Mouse (Mus musculus) right cerebral cortex, postnatal 10 days (tissue): ENCODE measurements around the gene Elmo2.

ENCODE experiments used
- DNase-seq, 2 experiments: peaks; one replicate each; pipeline ENCODE4 v3.0.0; 2021; ENCODE audit warnings: low spot score in 2 of 2

Elmo2 gene

DNA sequence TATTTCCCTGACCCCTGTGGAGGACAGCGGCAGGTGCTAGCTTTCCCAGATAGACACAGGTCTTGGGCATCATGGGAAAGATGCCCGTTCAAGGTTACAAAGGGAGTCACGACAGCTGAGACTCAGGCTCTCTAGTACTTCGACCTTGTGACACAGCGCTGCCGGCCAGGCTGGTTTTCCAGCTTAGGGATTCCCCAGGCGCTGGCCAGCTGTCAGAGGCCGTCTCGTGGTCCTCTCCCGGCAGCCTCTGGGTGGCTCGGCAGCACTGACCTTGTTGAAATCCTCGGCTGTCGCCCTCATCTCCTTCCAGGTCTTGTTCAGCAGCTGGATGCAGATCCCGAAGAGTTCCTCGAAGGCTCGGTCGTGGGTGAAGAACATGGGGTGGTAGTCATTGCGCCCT is 29.7 kb downstream of the Elmo2 start:
- no peak for DNase-seq

DNA sequence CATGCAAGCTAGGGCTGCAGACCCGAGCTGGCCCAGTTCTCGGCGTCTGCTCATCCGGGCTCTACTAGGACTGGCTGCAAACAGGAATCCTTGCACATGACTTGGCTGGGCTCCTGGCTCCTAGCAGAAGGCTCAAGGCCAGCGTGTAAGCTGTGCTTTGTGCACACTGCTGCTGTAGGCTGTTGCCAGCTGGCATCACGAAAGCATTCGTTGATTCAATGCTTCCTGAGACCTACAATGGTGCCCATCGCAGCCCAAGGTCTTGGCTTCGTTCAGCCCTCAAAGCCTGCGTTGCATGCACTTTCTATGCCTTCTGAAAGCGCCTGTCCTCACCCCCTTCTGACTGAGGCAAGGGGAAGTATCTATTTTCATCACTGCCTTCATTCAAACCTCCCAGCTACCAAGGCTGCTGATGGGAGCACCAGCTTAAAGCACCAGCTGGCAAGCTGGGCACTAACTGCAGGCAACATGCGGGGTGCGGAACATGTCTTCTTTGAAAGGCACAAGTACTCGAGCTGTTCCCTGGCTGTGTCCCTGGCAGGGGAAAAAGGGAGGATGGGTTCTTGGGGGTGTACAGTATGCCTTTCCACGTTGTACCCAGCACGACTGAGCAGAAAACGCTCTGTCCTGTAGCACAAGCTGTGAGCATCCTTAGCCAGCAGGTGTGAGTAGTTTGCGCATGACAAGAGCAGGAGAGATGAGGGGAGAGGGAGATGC is 37.8 kb downstream of the Elmo2 start:
- DNase-seq, result peak; percentile 95 to 97

DNA sequence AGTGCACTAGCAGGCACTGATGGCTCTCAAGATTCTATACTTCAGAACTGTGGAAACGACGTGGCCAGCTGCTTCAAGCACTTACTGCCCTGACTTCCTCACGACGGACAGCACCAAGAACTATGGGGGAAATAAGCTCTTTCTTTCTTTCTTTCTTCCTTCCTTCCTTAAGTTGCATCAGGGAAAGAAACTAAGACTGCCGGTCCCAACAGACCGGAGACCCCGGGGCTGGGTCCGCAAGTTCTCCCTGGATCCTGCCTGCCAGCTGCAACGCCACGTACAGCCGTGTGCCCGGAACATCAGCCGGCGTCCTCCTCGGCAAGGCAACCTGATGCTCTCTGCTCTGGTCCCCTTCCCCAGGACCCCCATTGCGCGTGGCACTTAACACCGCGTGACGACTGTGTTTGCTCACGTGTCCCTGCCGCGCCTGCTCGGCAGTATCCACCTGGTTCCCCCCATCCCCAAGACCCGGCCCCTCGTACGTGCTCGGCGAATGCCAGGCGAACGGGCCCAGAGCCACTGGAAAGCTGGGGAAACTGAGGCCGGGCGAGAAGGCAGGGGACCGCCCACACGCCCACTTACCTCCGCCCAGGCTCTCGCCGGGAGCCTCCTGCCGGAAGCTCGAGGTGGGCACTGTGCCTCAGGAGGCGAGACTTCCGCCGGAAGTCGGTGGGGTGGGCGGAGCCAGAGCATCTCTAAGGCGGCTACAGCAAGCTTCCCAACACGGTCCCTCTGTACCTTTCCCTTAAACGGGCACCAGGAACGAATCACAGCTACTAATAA is 38.9 kb downstream of the Elmo2 start, which contains the start of gene Slc35c2:
TSS of gene Slc35c2 (minus strand) at position 668 of the 783 bp plus-strand sequence.
- DNase-seq, result peak; percentile 95 to 96

DNA sequence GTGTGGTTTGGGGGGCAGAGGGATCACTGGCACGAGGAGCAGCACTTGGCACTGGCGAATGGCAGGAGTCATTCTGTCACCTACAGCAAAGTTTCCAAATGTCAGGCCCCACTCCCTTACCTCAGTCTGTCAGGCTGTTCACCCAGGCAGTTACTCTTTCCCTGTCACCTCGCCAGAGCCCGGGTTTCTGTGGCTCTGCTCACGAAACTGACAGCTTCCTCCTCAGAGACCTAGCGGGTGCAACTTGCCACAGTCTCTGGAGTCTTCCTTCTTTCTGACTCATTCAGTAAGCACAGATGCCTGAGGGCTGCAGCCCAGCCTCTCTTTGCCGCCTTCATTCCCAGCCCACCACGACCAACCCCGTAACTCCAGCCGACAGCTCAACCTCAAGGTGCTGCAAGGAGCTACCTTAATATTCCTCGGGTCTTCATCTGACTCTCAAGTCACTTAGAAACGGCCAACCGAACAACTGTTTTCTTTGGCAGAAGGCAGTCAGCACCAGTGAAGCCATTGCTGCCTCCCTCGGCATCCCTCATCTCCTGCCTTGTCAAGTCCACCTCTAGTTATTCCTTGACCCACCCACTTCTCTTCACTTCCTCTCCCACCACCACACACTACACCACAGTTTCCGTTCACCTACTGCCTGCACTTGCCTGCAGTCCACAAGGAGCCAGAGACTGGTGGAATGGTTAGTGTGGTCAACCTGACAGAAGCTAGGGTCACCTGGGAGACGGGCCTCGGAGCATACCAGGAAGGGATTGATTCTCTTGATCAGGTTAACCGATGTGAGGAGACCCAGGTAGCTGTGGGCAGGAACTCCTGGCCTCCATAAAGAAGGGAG is 39.7 kb downstream of the Elmo2 start:
- peak; percentile 61 to 70 for DNase-seq

DNA sequence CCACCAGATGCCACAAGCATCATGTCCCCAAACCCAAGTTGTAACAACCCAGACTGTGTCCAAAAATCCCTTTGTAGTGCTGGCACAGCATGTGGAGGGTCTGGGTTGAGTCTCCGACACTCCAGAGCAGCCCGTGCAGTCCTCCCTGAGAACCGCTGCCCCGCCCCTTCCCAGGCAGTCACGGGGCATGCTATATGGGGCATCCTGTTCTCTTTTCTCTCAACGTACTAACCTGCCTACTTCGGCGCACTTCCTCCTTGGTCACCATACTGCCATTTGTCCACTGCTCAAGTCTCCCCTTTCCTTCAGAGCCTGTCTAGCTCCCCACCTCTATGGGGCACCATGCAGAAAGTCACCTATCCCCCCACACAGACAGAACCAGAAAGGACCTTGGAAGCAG is 40.7 kb downstream of the Elmo2 start:
- no peak for DNase-seq

DNA sequence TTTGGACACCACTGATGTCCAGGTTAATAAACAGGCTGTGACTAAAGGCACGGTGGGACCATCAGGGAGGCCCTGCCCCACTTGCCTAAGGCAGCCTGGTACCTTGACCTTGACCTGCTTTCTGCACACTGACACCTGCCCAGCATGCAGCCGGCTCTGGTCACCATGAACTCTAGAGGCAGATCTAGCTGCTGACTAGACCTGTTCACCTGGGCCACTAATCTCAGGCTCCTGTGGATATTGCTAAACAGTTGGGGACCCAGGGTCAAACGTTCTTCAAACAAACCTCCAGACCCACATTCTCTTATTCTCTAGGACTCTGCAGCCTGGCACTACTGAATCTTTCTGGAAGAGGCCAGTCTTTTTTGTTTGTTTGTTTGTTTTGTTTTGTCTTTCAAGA is 41.2 kb downstream of the Elmo2 start:
- DNase-seq, result no peak

DNA sequence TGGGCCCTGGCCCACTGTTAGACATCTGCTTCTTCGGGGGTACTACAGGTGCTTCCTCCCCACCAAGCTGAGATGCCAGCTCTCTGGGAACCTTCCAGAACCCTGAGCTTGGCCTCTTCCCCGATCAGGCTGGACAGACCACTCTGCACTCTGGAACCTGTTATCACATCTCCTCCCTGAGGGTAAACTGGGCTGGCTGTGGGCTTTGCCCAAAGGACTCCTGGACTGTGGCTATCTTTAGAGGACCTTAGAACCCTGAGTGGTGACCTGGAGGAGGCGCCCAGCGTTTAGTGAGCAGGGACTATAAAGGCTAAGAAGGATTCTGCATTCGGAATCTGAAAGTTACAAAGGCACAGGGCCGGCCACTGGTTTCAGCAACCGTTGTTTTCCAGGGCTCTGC is 41.9 kb downstream of the Elmo2 start:
- DNase-seq, result no peak

DNA sequence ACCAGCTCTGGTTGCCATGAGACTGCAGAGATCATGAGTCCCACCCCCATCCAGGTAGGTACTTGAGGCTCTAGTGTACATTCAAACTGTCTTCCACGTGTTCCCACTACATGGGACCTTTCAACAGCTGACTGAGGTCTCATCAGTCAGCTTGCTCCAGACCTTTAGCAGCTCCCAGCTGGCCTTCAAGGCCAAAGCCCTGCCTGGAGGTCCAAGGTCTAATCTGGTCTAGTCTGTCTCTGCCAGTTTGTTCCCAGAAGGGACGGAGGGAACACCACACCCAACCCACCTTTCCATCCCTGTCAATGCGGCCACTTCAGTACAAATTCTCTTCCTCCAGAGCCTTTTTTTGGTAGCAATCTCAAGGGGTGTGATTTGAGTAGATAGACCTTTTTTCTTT is 42.6 kb downstream of the Elmo2 start:
- DNase-seq, result no peak

DNA sequence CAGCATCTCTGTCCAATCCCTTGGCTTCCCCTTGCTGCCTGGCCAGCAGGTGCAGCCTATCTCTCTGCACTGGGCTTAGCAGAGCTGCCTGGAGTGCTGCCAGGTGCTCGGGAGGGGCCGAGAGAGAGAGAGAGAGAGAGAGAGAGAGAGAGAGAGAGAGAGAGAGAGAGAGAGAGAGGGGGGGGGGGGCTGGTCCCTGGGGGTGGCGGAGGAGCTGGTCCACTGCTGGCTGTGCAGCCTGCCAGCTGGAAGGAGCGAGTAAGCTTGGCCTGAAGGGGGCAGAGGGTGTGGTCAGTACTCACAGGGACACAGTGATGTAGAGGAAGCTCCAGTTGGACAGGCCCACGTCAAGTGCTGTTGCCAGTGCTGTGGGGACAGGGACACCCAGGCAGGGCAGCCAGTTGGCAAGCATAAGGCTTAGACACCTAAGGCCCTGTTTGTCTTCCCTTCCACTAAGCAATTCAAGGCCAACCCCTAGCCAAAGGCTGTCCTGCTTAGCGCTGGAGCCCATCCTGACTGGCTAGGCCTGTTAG is 44.4 kb downstream of the Elmo2 start:
- DNase-seq, result no peak

DNA sequence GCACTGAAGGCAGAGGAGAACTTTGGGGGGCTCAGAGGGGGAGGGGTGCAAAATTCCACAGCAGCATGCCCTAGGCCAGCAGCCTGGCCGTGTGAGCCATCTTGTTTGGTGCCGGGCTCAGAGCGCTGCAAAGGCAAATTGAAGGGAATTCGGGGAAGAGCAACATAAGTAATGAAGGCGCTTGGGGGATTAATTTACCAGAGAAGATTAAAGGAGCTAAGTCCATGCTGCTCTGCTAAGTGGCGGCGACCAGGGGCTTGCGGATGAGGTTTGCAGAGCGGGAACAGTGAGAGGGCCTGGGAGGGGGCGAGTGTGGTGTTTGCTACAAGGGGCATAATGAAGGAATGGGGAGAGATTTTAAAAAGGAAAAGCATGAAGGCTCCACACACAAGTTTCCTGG is 46.9 kb downstream of the Elmo2 start:
- no peak for DNase-seq

DNA sequence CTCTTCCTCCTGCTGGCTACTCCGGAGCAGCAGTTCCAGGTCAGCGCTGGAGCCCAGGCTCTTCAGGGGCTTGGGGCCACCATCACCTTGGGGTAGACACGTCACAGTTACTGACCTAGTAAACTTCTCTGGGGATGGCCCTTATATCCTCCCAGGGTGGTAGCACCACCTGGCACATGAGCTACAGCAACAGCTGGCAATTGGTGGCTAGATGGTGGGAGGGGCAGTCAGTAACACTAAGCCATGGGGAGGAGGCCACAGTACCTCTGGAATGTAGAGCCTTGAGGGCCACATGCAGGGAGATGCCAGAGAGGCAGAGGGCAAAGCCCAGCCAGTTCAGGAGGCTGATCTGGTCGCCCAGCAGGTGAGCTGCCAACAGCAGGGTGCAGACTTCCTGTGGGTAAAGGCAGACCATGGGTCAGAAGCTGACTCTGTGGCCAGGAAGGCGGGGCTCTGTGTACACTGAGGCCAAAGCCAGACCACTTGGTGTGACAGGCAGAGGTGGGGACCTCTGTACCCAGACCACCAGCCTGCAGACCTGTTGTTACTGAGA is 49.0 kb downstream of the Elmo2 start:
- DNase-seq, result no peak

DNA sequence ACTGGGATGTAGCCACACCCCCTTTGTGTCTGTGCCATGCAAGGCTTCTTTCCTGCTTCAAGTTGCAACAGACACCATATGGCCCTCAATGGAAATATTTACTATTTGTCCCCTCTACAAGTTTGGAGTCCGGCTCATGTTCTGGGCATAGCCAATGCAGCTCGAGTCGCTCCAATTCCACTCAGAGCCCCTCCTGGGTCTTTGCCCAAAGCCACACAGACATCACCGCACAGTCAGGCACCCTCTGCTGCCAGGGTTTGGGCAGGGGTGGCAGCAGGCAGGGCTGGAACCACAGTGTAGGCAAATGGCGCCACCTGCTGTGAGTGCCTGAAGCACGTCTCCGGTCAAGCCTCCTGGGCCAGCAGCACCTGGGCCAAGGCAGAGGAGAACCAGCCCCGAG is 50.5 kb downstream of the Elmo2 start:
- peak; percentile 86 to 90 for DNase-seq

DNA sequence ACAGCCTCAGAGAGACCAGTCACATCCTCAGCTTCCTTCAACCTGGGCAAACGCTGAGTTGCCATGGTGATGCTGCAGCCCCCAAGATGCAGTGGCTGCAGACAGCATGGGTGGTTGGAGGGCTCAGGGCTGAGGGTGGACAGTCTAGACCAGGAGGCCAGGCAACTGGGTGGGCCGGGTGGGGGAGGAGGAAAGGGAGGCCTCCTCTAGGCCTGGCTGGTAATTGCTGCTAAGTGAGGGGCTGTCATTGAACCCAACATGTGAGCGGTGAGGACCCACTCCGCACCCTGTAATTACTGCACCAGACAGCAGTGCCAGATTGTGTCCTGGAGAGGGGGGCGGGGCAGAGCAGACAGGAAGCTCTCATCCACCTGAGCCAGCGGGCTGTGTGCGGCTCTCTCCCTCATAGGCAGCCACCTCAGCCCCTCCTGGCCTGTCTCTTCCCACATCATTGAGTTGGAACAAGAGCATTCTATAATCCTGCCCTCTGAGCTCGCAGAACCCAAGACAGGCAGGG is 51.1 kb downstream of the Elmo2 start:
- DNase-seq, result peak in 1 of 2 experiments; percentile 60

DNA sequence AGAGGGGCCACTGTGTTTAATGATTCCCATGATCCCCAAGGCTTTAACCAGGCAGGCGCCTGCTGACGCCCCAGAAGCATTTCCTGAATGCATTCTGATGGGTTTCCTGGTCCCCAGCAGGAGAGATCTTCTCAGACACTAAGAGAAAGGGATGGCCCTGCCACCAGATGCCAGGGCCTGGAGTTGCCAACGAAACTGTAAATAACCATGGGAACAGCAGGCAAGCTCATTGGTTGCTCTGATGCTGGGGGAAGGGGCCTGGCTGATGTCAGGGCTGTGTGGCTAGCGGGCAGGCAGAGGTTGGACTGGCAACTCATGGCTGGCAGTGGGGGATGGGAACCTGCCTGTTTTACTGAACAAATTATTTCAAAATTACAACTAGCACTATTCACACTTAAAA is 52.7 kb downstream of the Elmo2 start:
- DNase-seq, result no peak

DNA sequence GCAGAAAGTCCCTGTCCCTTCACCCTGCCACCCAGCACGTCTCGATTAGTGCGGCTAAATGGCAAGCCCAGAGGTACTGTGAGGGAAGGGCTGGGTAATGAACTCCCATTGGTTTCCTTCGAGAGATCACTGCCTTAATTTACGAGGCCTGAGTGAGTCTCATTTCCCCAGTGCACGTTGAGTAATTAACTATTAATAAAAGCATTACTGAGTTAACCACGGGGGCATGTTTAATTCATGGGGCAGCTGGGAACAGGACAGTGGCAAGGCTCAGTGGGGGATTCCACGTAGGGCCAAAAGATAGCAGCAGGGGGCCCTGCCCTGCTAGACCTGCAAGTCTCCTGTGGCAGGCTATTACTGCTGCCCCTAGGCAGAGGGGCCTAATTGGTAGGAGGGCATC is 55.0 kb downstream of the Elmo2 start:
- no peak for DNase-seq

DNA sequence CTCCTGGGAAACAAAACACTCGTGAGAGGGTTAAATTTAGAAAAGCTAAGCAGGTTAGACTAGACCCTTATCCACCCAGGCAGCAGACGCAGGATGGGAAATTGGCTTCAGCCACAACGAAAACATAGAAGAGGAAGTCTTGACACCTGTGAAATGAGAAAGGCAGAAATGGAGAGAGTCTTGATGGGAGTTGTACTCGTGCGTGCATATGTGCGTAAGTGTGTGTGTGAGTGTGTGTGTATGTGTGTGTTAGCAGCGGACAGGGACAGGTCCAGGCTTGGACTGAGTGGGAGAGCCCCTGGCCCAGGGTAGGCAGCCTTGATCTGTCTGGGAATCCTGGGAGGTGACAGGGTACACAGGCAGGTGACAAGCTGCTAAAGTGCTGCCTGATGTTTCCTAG is 55.4 kb downstream of the Elmo2 start:
- DNase-seq, result no peak

DNA sequence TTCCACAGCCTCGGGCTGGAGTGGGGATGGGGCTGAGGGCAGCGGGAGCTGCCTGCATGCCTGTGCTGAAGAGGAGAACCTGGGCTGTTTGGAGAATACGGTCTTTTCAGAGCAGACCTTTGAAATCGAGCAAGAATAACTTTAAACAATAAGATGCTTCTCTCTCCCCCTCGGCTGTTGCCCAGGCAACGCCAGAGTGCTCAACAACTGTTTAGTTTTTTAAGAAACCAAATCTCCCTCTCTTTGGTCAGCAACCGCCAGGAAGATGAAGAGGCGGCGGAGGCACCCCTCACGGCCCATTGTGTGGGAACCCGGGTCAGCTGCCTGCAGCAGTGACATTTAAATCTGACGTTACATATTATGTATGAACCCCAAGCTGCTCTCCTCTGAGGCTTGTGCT is 59.5 kb downstream of the Elmo2 start:
- peak in 1 of 2 experiments; percentile 42 for DNase-seq

DNA sequence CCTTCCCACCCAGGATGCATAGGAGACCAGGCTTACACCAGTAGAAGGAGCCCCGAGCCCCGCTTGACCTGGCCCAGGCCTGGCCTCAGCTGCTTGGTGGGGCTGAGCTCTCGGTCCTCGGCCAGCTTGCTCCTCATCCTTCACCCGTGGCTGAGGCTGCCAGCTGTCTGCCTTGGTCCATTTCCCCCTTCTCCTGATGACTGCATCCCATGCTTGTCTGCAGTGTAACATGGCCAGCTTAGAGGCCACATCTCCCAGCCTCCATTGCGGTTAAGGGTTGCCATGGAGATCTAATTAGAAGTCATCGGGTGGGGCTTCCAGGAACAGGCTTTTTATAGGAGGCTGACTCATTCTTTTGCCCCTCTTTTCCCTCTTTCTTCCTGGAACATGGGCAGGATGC is 62.4 kb downstream of the Elmo2 start:
- no peak for DNase-seq

DNA sequence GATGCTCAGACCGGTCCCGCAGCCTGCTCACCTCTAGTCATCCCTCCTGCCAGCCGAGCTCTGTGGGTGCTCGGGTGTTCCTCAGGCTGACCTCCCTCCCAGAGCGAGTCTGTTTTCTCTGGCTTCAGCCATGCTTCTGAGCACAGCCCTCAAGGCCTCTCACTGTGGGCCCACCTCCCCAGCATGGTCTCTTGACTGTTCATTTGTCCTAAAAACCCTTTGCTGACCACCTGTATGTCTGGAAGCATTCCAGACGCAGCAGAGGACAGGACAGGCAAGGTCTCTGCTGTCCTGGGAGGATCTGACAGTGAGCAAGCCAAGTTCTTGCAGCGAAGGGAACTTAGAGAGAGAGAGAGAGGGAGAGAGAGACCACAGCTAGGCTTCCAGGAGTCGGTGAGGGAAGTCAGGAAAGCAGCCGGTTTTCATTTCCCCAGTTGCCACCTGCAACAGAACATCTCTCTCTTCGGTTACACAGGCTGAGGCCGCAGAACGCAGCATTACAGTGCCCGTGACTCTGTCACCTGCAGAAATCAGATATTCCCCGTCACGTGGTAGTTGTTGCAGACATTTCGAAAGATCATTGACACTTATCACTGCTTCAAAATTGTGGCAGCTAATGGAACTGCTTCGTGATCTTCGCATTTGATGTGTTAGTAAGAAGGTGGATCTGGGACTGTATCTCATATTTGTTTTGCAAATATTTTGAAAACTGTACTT is 63.8 kb downstream of the Elmo2 start:
- no peak for DNase-seq

DNA sequence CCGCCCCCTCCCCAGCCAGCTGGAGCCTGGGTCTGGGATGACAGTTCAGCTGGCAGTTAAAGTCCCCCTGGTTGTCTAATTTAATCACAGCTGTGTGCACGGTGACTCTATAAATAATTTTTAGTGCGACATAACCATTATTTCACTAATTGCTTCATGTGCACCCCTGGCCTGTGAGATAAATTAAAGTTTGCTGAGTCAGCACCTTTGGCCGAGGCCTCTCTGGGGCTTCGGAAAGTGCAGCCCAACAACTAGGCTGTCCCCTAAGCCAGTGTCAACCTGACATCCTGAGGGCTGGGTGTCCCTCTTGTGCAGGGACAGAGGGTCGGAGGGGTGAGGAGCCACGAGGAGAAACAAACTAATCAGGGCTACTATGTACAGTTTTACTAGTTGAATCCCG is 66.4 kb downstream of the Elmo2 start:
- DNase-seq, result no peak

DNA sequence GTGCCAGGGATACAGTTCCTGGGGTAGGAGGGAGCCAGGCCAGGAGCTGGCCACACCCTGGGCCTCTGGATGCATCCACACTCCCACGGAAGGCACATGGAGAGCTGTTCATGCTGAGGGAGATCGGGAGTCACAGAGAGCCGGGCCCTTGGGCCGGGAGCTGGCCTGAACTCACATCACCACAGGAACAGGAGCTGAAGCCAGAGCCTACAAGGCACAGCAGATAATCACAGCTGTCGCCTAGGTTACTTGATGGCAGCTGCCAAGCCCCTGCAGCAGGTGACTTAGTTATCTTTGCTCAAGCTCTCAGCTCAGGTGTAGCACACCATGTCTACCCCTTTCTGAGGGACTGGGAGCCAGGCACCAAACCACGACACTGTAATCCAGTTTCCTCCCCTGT is 68.0 kb downstream of the Elmo2 start:
- no peak for DNase-seq
